Mouse (Mus musculus) liver, adult 2 months (tissue): ENCODE measurements at regions not wholly inside any gene's neighbourhood (a gene's known extent, or its start where the extent isn't known, plus 50 kb on each side); places are given as distances from the start of the nearest gene placed in this dataset.

Experiments
- CTCF ChIP-seq: fragments of 200-500 bp; IDR thresholded peaks from 2 replicates; pipeline ENCODE4 v1.5.1; 2011; ENCODE audit warnings: low read depth, low read length, control low read depth
- POLR2A ChIP-seq: fragments of 200-500 bp; IDR thresholded peaks from 2 replicates; pipeline ENCODE4 v1.6.1; 2011; ENCODE audit warnings: low read length, control low read depth; ENCODE audit not compliant: insufficient read depth; ENCODE audit errors: extremely low read depth

GRCm38 (mm10) chr17:47976061-47976998 lies 51.9 kb upstream of the Foxp4 start:
- TF ChIP-seq CTCF (no peak), POLR2A (no peak)
